Mouse (Mus musculus): ENCODE data around the gene Rhbdf2.
A peak's percentile ranks its signal among the peaks of the same experiment; 100 is the strongest.

The Rhbdf2 gene

GRCm38 (mm10) chr11:116660181-116660580, 33.4 kb upstream of the Rhbdf2 start:
- no peak for DNase-seq (ENCODE audit: inconsistent age in 2 of 2, low spot score in 1 of 2)

DNA sequence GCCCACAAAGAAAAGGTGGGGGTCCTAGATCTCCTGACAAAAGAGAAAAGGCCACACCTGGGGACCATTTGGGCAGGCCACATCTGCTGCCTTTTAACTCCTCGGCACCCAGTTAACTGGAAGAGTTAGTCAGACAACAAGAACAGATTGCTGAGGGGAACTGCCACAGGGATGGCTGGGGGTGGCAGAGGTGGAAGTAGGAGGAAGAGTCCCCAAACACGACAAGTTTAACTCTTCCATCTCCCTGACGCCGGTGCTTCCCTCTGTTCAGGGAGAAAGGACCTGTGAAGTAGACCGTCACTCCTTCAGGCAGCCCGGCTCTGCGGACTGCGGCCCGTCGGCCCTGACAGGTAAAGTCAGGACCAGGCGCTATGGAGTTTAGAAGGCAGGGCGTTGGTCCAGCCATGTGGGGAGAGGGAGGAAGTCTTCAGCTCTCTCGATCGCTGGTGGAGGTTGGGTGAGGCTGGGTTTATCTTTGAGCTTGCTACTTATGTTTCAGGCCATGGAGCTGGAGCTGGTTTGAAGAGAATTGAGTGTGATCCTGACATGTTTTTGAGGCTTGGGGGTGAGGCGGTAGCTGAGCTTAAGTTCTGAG, 32.3 kb upstream of the Rhbdf2 start:
- peak in 1 of 2 experiments; percentile 40 for DNase-seq (ENCODE audit: inconsistent age in 2 of 2, low spot score in 1 of 2)

DNA sequence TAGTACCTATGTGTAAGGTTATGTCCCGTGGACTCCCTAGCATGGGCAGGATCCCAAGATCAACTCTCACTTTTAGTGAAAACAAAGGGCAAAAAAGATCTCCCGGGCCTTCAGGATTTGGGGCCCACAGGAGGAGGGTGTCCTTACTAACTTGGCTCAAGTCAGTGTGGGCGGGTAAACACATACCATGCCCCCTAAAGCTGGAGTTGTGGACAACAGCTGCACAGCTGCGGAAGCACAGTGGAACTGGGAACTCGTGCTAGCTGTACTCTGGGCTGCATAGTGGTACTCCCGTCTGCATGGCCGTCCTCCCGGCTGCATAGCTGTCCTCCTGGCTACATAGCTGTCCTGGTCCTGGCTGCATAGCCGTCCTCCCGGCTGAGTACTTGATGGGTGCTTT, 31.4 kb upstream of the Rhbdf2 start:
- DNase-seq (ENCODE audit: inconsistent age in 2 of 2, low spot score in 1 of 2): no peak

GRCm38 (mm10) chr11:116657311-116658223, 30.7 kb upstream of the Rhbdf2 start:
- peak; percentile 96 to 97 for DNase-seq (ENCODE audit: inconsistent age in 2 of 2, low spot score in 1 of 2)

DNA sequence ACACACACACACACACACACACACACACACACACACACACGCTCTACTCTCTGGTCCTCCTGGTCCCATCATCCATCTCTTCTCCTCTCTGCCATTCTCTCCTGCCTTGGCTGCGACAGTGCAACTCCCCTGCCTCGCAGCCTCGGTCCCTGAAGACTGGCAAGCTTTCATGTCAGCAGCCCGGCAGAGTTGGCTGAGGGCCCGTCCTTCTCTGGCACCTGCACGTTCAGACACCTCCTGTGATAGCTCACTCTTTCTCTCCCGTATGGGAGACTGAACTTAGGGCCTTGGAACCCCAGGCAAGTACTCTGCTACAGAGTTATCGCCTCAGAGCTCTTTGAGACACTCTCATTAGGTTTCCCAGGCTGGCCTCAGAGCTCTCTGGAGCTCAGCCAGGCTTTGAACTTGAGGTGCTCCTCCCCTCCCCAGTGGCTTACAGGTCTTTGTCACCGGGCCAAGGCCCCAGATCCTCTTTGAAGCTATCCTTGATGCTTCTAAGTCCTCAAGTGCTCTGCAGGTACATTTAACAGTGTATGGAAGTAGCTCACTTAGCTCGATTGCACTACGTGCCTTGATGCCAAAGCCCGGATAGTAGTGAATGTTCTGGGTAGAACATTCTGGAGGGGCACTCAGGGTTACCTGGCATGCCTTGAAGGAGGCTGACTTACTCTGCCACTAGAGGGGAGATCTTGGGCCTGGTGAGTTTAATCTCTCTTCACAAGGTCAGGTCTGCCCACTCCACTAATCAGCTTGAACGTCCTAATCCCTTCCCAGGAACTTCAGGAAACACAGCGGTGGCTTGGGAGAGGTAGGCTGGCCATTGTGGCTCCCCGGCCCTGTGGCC, 29.8 kb upstream of the Rhbdf2 start:
- peak; percentile 78 to 90 for DNase-seq (ENCODE audit: inconsistent age in 2 of 2, low spot score in 1 of 2)

DNA sequence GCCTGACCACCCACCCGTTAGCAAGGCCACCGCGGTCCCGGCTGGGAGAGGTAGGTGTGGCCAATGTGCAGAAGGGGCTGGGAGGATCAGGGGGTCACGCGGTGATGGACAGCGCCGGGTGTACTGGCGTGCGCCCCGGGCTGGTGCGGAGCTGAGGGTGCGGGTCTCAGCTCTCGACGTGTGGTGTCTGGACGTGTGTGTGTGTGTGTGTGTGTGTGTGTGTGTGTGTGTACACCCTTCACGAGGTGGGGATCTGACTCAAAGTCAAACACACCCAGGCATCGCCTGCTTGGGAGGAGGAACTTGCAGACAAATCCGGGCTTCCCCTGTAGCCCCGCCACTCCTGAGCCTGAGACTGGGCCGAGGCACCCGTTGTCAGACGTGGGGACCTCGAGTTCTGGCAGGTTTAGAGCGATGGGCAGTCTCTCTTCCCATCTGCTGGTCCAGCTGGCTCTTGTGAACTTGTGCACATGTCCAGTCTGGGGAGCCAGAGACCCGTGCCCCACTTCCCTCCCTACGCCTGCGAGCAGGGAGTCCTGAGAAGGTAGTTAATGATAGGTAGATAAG, 27.5 kb upstream of the Rhbdf2 start, which contains the start of gene Cygb:
TSS of gene Cygb (minus strand) at position 59 of the 567 bp plus-strand sequence.
- peak; percentile 65 to 72 for DNase-seq (ENCODE audit: inconsistent age in 2 of 2, low spot score in 1 of 2)

GRCm38 (mm10) chr11:116653709-116654221, 26.9 kb upstream of the Rhbdf2 start:
- peak; percentile 79 to 88 for DNase-seq (ENCODE audit: inconsistent age in 2 of 2, low spot score in 1 of 2)

- DNase-seq (ENCODE audit: inconsistent age in 2 of 2, low spot score in 1 of 2): no peak
Observed at GRCm38 (mm10) chr11:116653234-116653633, 26.4 kb upstream of the Rhbdf2 start, which contains the start of gene Prcd. Gene Prcd (plus strand): TSS chr11:116653534.

DNA sequence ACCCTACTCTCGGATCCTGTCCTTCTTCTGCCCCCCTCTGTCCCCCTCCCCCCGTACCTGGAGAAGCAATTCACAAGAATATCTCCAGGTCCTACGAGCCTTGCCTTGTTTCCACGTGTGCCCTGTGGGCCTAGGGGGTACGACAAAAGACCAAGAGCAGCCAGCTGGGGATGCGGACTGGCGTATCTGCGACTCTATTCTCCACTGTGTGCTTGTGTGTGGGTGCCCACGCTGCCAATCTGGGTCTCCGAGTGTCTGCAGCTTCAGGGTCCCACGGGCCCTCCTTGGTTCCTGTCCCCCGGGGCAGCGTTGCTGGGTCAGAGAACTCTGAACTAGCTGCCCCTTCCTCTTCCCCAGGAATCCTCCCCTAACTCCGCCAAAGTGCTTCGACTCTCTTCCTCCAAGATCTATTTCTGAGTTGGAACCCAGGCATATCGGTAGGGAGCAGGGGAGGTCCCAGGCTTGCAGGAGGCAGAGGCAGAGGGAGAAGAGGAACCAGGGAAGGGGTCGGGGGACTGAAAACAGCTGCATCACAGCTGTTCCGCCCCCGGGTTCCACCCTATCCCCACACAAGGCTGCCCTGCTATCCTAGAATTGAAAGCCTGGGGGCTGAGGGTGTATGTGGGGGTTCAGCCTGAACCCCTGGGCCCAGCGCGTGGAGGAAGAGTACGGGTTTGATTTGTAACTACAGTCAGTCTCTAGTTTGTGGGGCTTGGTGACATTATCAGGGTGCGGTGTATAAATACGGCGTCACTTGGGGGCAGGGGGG, 25.7 kb upstream of the Rhbdf2 start:
- DNase-seq (ENCODE audit: inconsistent age in 2 of 2, low spot score in 1 of 2): peak; percentile 15 to 30

GRCm38 (mm10) chr11:116651339-116651738, 24.5 kb upstream of the Rhbdf2 start:
- no peak for DNase-seq (ENCODE audit: inconsistent age in 2 of 2, low spot score in 1 of 2)

DNA sequence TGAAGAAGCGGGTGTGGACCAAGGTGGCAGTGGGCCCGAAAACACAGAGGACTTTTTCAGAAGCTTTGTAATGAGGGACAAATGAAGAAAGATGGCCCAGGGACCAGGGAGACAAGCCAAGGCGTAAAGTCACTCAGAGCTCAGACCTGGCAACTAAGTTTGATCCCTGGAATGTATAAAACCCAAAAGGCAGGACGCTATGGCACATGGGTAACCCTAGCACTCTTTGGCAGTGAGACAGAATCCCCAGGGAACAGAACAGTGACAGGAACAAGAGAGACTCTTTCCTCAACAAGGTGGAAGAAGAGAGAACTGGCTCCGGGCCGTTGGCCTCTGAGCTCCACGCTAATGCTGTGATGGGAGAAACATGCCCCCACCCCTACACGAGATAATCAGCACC, 24.0 kb upstream of the Rhbdf2 start:
- DNase-seq (ENCODE audit: inconsistent age in 2 of 2, low spot score in 1 of 2): no peak

DNA sequence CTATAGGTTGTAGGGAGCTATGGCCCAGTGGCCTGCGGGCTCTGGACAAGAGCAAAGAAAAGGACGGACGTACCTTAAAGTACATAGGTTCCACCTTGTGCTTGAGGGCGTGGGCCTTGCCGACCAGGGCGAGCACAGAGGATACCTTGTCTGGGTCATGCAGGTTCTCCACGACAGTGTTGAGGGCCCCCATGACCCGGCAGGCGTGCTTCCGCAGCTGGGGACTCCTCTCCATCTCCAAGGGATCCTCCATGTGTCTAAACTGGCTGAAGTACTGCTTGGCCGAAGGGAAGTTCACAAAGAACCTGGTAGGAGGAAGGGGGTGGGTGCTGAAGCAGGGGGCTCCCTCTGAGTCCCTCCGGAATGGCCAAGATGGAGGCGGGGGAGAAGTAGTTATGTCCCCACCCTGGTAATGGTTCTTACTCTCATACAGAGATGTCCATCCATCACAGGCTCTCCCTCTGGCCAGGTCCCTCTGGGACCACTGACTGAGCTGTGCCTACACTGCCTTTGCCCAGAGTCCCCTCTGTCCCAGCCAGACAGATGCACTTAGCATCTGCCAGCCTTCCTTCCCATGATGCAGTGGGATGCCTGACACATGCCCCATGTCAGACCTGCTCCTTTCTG, 23.0 kb upstream of the Rhbdf2 start:
- DNase-seq (ENCODE audit: inconsistent age in 2 of 2, low spot score in 1 of 2): no peak

- DNase-seq (ENCODE audit: inconsistent age in 2 of 2, low spot score in 1 of 2): peak in 1 of 2 experiments; percentile 8
Observed at GRCm38 (mm10) chr11:116648976-116649375, 22.2 kb upstream of the Rhbdf2 start.

DNA sequence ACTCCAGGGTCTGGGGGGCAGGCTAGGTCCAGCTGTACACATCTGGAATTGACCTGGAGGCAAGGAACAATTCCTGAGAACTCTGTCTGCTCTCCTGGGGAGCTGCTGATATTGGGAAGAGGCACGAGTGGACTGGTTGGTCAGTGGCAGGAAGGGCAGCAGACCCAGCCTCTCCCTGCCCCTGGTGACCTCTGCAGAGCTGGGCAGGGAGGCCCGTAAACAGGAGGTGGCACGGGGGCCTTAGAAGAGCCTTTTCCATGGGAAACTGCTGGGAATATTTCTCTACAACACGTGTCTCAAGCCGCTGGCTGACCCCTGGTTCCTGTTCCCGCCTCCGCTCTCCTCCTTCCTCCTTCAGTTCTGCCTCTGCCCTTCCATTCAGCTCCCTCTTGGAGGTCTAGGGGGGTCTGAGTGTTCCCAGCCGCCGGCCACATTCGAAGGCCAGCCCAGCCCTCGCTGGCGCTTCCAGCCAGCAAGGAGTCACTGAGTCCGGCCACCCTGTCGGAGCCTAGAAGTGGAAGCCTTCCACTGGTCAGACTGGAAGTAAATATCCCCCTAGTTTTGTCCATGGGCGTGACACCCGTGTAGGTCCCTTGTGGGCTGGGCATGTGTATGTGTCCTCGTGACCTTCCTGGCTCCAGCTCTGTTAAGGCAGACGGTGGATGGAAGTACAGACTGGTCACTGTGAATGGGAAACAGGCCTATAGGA, 21.5 kb upstream of the Rhbdf2 start:
- DNase-seq (ENCODE audit: inconsistent age in 2 of 2, low spot score in 1 of 2): peak; percentile 43 to 45

DNA sequence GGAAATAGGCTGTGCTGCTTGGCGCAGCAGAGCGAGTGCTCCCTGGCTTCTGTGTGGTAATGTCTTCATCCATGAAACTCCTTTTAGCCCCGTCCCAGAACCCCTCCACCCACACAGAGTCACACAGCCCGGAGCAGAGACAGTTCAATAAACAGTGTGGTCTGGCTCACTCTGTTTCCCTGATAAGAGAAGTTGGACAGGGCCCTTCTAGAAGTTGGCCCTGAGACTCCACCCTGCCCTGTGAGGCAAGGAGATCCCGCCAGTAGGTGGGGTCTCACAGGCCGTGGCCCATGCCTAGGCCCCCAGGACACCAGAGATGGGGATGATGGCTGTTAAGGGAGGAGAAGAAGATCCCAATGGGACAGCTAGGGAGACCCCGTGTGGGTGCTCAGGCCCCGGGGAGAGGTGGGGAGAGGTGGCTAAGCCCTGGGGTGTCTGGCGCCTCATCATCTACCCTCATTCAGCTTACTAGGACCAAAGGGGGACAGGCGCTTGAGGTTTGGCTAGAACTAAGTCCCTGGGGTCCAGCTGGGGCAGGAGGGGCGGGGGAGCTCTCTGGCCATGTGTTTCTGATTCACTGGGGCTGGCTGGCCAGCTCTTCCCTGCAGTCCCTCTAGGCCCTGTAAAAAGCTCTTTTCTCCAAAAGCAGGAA, 20.6 kb upstream of the Rhbdf2 start:
- peak; percentile 17 to 36 for DNase-seq (ENCODE audit: inconsistent age in 2 of 2, low spot score in 1 of 2)

DNA sequence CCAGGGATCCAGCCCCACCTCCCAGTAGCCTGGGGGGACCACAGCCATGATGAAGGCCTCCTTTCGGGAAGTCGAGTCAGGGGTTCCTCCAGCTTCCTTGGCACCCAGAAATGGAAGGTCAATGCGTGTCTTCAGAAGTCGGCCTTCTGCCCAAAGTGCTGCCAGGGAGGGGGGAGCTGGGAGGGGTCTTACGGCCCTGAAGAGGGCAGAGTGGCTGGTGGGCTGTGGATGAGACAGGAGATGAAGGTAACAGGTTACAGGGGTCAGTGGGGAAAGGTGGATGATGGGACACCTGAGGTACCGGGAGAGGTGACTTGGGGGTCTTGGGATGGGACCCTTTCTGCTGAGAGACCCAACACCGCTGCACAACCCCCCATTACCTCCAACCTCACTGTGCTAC, 20.0 kb upstream of the Rhbdf2 start:
- peak; percentile 7 to 28 for DNase-seq (ENCODE audit: inconsistent age in 2 of 2, low spot score in 1 of 2)

GRCm38 (mm10) chr11:116646136-116646535, 19.3 kb upstream of the Rhbdf2 start:
- DNase-seq (ENCODE audit: inconsistent age in 2 of 2, low spot score in 1 of 2): peak; percentile 18 to 49

GRCm38 (mm10) chr11:116645446-116646110, 18.8 kb upstream of the Rhbdf2 start:
- peak; percentile 10 to 46 for DNase-seq (ENCODE audit: inconsistent age in 2 of 2, low spot score in 1 of 2)

Data from adrenal gland, adult (tissue).